Mouse (Mus musculus) mouse embryonic stem cell (cell line): ENCODE results near the gene Vmn1r215.
"Not testable (repeated sequence)": the region's sequence is repeated elsewhere in the genome, so short reads cannot be mapped to it uniquely, and the experiment has no call there.

ENCODE experiments used
- in situ Hi-C, 2 experiments: fragments of 300-500 bp; cut with MboI; formaldehyde crosslinking; loops; 1 replicate in 1 of 2; 3 replicates in 1 of 2; pipeline ENCODE4 v1.14.3; 2019 to 2020; ENCODE audit warnings: low sequenced_read_pairs in 2 of 2, low pct_unique_long_range_greater_than_20kb in 1 of 2, mixed read lengths in 1 of 2; ENCODE audit not compliant: unreplicated experiment in 1 of 2

Vmn1r215 gene

GRCm38 (mm10) chr13:23067725-23068124 lies at the start of gene Vmn1r215:
TSS of gene Vmn1r215 (plus strand) at chr13:23068025.
- in situ Hi-C loops = no loop called here

- in situ Hi-C loops = no loop called here
Measured at GRCm38 (mm10) chr13:23018158-23018557, 49.7 kb upstream of the Vmn1r215 start.

GRCm38 (mm10) chr13:23024812-23025211 lies 43.0 kb upstream of the Vmn1r215 start:
- in situ Hi-C loops = loop anchor here in 1 of 2 experiments (25.0 kb wide), 1 partner anchor 138 kb away; the partner anchor contains the start of gene Vmn1r212

- in situ Hi-C loops = loop anchor here in 1 of 2 experiments (25.0 kb wide), 1 partner anchor 143 kb away; the partner anchor contains the start of gene Vmn1r212
Measured at GRCm38 (mm10) chr13:23030118-23030517, 37.7 kb upstream of the Vmn1r215 start, which contains the start of gene Vmn1r214. TSS of gene Vmn1r214 (plus strand) at chr13:23030418.

GRCm38 (mm10) chr13:23057778-23058177 lies 10.0 kb upstream of the Vmn1r215 start:
- in situ Hi-C loops = no loop called here

- in situ Hi-C loops = no loop called here
Measured at GRCm38 (mm10) chr13:23069312-23069711, 1.5 kb downstream of the Vmn1r215 start.

DNA sequence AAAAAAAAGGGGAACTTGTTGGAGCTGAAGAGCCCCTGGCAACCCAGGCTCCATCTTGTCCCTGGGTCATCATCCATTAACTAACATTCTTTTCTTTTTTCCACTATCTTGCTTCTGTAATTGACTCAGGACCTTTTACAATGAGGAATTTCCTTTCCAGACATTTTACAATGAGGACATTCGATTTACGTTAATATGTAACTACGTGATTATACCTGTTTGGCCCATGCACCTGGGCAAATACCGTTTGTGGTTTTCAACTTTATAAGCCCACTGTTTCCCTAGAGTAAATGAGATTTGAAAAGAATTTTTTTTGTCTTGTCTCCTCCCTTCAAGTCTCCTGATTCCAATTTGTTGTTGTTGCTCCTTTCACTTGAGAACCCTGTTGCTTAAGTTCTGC lies 26.6 kb downstream of the Vmn1r215 start:
- in situ Hi-C loops = no loop called here

DNA sequence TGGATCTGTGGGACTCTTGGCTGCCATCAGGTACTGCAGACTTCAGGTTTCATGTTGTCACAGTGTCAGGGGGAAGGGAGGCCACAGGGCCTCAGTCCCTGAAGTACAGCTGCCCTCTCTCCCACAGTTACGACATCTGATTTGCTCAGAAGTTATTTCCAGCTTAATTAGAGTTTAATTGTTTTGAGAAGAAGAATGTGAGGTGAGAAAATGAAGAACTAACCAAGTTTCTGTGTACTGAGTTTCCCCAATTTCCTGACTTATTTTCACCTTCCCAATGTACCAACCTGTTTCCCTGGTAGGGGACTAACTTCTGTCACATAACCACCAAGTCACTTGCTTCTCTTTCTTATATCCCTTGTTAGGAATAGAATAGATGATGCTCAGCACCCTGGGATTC lies 50.3 kb downstream of the Vmn1r215 start, which contains the start of gene Vmn1r217:
Gene Vmn1r217 (minus strand): TSS at position 101 of the 400 bp plus-strand sequence.
- in situ Hi-C loops = not testable (repeated sequence)

DNA sequence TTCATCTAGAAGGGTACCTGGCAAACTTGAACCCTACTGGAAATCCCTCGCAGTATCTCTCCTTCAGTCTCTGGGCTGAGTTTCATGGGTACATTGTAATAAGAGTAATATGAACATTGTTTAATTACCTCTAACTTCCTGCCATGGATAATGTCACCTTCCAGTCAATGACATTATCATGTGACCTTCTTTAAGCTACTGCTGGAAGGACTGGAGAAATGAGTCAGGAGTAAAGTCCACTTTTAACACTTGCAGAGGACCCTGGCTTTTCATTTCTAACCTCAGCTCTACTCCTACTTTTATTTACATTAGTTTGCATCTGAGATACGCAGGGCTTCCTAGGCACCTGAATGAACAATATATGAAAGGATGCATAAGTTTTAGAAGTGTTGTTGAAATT lies 52.8 kb downstream of the Vmn1r215 start:
- in situ Hi-C loops = no loop called here
